Mouse (Mus musculus): ENCODE measurements around the gene St8sia6. TPM values are rescaled to one million over a fixed set of nuclear protein-coding genes. Genes with fewer than 3 reads are reported as not detected.
"Not testable (repeated sequence)": the region's sequence is repeated elsewhere in the genome, so short reads cannot be mapped to it uniquely, and the experiment has no call there.

Gene St8sia6
- polyA plus RNA-seq (2015; fragmentation: Nextera tagmentation; extraction: Ambion mirVana), result 0.17 and 0.29 TPM in 2 replicates

DNA sequence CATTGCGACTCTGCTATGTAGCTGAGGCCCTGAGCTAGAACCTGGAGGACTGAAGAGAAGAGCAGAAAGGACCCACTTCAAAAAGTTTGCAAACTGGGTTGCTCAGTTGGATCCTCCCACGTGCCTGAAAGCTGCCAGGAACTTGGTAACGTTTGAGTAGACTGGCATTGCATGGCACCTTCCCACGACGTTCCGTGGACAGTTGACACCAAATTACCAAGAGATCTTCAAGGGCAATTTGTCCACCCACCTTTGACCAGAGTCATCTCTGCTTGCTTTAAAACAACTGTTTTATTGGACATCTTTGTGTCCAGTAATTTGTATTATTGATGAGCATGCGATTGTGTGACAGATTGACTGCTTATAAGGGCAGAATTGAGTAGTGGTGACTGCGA is at the start of gene St8sia6:
TSS of gene St8sia6 (minus strand) at position 96 of the 395 bp plus-strand sequence.
- no peak for DNase-seq (ENCODE audit: low spot score)

- no peak for DNase-seq (ENCODE audit: low spot score)
Measured at GRCm38 (mm10) chr2:13836310-13836709, 42.4 kb upstream of the St8sia6 start.

- DNase-seq (ENCODE audit: low spot score), result no peak
Measured at GRCm38 (mm10) chr2:13834989-13835388, 41.1 kb upstream of the St8sia6 start.

GRCm38 (mm10) chr2:13816645-13817044 is 22.8 kb upstream of the St8sia6 start:
- no peak for DNase-seq (ENCODE audit: low spot score)

DNA sequence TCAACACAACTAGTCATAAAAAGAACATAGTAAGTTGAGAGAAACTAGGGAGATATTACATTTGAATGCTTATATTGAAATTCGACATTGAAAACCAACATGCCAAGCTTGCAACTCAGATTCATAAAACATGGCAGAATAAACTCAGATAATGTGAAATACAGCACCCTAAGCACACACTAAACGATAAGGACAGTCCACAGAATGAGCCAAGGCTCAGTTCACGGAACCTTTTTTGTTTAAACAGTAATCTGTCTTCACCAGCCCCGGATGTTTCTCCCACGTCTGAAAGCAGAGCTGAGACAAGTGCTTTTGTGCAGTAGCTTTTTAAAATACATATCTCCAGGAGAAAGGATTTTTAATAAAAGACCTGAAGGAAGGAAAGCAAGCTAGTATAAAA is 14.7 kb upstream of the St8sia6 start:
- DNase-seq (ENCODE audit: low spot score), result no peak

DNA sequence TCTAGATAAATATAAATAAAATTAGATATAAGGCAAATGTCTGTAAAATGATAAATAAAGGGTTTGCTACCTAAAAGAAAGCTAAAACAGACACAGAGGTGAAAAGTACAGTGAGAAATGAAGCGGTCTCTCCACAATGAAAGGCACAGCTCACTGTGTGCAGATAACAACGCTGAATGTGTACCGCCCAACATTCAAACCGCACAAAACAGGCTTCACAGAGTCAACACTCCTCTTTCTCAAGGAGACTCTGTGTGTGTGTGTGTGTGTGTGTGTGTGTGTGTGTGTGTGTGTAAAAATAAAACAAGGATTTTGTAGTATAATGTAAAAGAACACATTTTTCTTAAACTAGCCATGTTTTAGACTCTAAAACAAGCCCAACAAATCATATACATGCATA is 14.1 kb upstream of the St8sia6 start:
- DNase-seq (ENCODE audit: low spot score), result no peak

DNA sequence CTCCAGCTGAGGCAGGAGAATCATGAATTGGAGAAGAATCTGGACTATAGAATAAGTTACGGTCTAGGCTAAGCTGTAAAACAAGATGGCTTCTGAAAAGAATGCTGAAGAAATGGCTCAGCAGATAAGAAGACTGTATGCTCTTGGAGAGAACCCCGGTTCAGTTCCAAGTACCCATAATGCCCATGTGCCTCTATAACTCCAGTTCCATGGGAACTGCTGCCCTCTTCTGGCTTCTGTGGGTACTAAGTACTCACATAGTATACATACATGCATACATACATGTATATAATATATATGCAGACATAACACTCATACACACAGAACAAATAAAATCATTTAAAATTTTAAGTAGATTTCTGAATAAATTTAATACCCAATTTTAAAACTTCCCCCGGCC is 12.3 kb upstream of the St8sia6 start:
- peak; percentile 27 for DNase-seq (ENCODE audit: low spot score)

DNA sequence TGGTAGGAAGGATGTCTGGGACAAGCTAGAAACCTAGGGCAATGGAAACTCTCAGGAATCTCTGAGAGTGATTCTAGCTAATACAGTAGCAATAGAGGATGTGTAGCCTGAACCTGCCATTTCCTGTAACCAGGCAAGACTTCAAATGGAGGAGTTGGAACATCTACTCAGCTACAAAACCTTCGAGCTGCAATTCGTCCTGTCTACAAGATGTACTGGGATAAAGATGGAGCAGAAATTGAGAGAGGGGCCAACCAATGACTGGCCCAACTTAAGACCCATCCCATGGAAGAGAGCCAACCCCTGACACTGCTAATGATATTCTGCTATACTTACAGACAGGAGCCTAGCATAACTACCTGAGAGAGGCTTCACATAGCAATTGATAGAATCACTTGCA is 6.8 kb upstream of the St8sia6 start:
- DNase-seq (ENCODE audit: low spot score), result no peak

- no peak for DNase-seq (ENCODE audit: low spot score)
Measured at GRCm38 (mm10) chr2:13794446-13794845, 582 bp upstream of the St8sia6 start.

- peak; percentile 6 for DNase-seq (ENCODE audit: low spot score)
Measured at GRCm38 (mm10) chr2:13793054-13793968, 553 bp downstream of the St8sia6 start.

- DNase-seq (ENCODE audit: low spot score), result no peak
Measured at GRCm38 (mm10) chr2:13792256-13793005, 1.4 kb downstream of the St8sia6 start.

DNA sequence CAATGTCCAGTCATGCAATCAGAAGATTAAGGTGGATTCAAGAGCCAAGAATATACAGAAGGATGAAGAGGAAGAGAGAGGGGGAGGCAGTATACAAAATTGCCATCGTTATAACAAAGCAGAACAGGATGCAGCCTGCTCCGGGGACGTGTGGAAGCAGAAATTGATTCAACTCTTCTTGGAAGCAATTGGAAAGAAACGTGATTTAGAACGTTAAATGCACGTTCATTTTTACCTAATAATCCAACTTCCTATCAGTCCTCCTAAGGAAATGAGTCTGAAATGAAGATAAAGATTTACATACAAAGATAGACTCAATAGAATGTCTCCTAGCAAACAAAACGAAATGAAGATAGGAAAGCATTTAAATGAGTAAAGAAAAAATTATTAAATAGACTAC is 2.3 kb downstream of the St8sia6 start:
- DNase-seq (ENCODE audit: low spot score), result no peak

- DNase-seq (ENCODE audit: low spot score), result no peak
Measured at GRCm38 (mm10) chr2:13789365-13789764, 4.5 kb downstream of the St8sia6 start.

- DNase-seq (ENCODE audit: low spot score), result no peak
Measured at GRCm38 (mm10) chr2:13786577-13787168, 7.2 kb downstream of the St8sia6 start.

DNA sequence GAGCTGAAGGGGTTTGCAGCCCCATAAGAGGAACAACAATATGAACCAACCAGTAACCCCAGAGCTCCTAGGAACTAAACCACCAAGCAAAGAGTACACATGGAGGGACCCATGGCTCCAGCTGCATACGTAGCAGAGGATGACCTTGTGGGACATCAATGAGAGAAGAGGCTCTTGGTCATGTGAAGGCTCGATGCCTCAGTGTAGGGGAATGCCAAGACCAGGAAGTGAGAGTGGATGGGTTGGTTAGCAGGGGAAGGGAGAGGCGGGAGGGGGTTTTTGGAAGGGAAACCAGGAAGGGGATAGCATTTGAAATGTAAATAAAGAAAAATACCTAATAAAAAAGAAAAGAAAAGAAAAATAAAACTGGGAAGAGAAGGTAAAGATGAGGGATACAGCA is 7.9 kb downstream of the St8sia6 start:
- DNase-seq (ENCODE audit: low spot score), result not testable (repeated sequence)

DNA sequence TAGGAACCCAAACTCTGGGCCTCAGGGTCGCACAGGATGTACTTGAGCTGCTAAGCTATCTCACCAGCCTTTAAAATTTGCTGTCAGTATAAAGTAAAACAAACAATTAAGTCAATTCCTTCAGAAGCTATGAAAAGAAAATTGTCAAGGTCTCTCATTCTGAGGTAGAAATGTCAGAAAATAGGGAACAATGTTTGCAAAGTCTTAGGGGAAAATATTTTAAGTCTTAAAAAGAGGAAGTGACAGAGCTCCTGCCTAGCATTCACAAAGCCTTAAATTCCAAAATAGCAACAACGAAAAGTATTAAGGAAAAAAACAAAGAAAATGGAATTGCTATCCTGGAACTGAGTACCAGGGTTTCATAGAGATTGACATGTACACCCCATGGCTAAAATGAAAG is 8.6 kb downstream of the St8sia6 start:
- DNase-seq (ENCODE audit: low spot score), result no peak

- DNase-seq (ENCODE audit: low spot score), result no peak
Measured at GRCm38 (mm10) chr2:13784448-13784847, 9.4 kb downstream of the St8sia6 start.

- no peak for DNase-seq (ENCODE audit: low spot score)
Measured at GRCm38 (mm10) chr2:13777032-13777431, 16.8 kb downstream of the St8sia6 start.

GRCm38 (mm10) chr2:13776453-13776852 is 17.4 kb downstream of the St8sia6 start:
- no peak for DNase-seq (ENCODE audit: low spot score)

GRCm38 (mm10) chr2:13775056-13775455 is 18.8 kb downstream of the St8sia6 start:
- no peak for DNase-seq (ENCODE audit: low spot score)

- no peak for DNase-seq (ENCODE audit: low spot score)
Measured at GRCm38 (mm10) chr2:13768524-13768923, 25.3 kb downstream of the St8sia6 start.

All from thymus, postnatal 0 days (tissue).